Mouse (Mus musculus) B cell, adult 67 days (primary cell): ENCODE data around the gene Iqca. TPM values are rescaled to one million over a fixed set of nuclear protein-coding genes. Genes with fewer than 3 reads are reported as not detected.

ENCODE experiments used
- total RNA-seq, 2 experiments: library from RNA; stranded (reverse); gene quantifications; 4 replicates each; pipeline ENCODE4 v1.2.4; 2023

Gene Iqca
- total RNA-seq: not detected

DNA sequence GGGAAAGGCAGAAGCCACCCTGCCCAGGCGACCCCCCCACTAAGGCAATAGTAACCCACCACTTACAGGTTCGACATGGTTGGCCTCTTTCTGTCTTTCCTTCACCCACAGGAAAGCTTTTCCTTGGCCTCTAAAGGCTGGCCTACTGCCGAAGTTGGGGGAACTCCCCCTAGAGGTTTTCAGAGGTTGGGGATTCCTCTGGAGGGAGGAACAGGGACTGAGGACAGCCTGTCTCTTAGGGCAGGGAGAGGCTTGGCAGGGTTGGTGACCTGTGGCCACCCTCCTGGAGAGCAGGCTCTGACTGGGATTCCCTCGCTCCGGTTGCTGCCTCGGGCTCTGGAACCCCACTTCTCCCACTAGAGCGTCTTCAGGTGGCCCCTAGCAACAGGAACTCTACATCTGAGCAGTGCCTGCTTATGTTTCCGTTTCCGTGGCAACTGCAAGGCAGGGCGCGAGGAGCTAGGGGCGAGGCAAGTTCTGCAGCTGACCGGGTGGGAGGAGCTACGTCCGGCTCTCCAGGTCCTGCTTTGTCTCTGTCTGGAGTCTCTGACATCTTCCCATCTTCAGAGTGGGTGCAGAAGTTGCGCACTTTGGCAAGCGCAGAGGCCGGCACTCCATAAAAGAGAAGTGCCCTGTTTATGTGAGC is at the start of gene Iqca:
Gene Iqca, minus strand, starts transcription at position 303 of the 646 bp plus-strand sequence.

DNA sequence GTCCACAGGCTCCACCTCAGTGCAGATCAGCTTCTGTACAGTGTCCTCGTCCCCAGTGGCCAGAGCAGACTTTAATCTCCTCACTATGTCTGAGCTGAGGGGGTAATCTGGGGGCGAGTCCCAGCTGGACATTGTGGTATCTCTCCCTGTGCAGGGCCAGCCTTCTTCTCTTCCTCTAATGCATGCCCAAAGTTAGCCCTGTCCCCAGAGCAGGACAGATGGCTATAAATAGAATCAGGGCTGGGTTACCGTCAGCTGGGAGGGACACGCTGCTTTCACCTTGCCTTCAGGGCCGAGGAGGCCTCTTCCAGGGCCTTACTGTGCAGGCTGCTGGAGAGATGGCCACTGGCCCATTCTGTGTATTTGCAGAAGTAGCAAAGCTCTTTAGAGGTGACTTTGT is 138.8 kb downstream of the Iqca start, which contains the start of gene Asb18:
Gene Asb18, minus strand, starts transcription at position 221 of the 400 bp plus-strand sequence.

Other genes with a start within 250 kb of the Iqca start
- gene Gbx2, start 222.2 kb downstream of the Iqca start, total RNA-seq: not detected
- gene Asb18, start 138.7 kb downstream of the Iqca start, total RNA-seq: not detected
- 10 to 100 TPM in 1 of 2 experiments, 1 to 10 TPM in 1; 8.6 to 13.2 TPM for gene Ackr3, start 50.6 kb upstream of the Iqca start, total RNA-seq